Mouse (Mus musculus) testis, adult 2 months (tissue): Measurements from ENCODE around the gene Zfp628. TPM values are rescaled to one million over a fixed set of nuclear protein-coding genes. Genes with fewer than 3 reads are reported as not detected.
A peak's percentile ranks its signal among the peaks of the same experiment; 100 is the strongest.

Experiments
- H3K27ac ChIP-seq: fragments of 200-500 bp; 2 replicates; pipeline ENCODE4 v1.5.1; 2012; ENCODE audit warnings: low read depth, low read length; ENCODE audit not compliant: control insufficient read depth, insufficient read depth
- H3K27me3 ChIP-seq: fragments of 200-500 bp; 2 replicates; pipeline ENCODE4 v1.6.1; 2012; ENCODE audit warnings: mild to moderate bottlenecking, low read length, moderate library complexity; ENCODE audit not compliant: control insufficient read depth, insufficient read depth
- H3K36me3 ChIP-seq: fragments of 200-500 bp; 2 replicates; pipeline ENCODE4 v1.6.1; 2012; ENCODE audit warnings: mild to moderate bottlenecking, low read length; ENCODE audit not compliant: control insufficient read depth, insufficient read depth
- H3K4me1 ChIP-seq: fragments of 200-500 bp; 2 replicates; pipeline ENCODE4 v1.6.1; 2012; ENCODE audit warnings: low read length; ENCODE audit not compliant: control insufficient read depth, insufficient read depth
- H3K4me3 ChIP-seq: fragments of 200-500 bp; 2 replicates; pipeline ENCODE4 v1.5.1; 2012; ENCODE audit warnings: low read depth, mild to moderate bottlenecking, low read length, moderate library complexity, mixed read lengths; ENCODE audit not compliant: control insufficient read depth
- CTCF ChIP-seq: fragments of 200-500 bp; IDR thresholded peaks from 2 replicates; pipeline ENCODE4 v1.5.1; 2012; ENCODE audit warnings: low read depth, mild to moderate bottlenecking, inconsistent platforms, low read length, moderate library complexity; ENCODE audit not compliant: control insufficient read depth, insufficient read depth, insufficient replicate concordance
- POLR2A ChIP-seq: fragments of 200-500 bp; IDR thresholded peaks from 2 replicates; pipeline ENCODE4 v1.6.1; 2012; ENCODE audit warnings: low read depth, mild to moderate bottlenecking, inconsistent platforms, low read length, moderate library complexity; ENCODE audit not compliant: control insufficient read depth
- polyA plus RNA-seq: library from polyadenylated mRNA; depleted of rRNA; stranded (reverse); fragments of >200 nt; gene quantifications from 2 replicates; pipeline ENCODE4 v1.2.3, GENCODE M21; 2012

Gene Zfp628
- polyA plus RNA-seq, 1 experiment, result 8.8 TPM

GRCm38 (mm10) chr7:4934160-4934914 is 19.3 kb downstream of the Zfp628 start:
- TF ChIP-seq CTCF (no peak), POLR2A (no peak)
- Histone ChIP-seq H3K27me3 (no peaks in the 10 kb centered on the region), H3K4me1 (no peaks in the 10 kb centered on the region), H3K27ac (no peak overlapping the region), H3K36me3 (no peaks in the 10 kb centered on the region), H3K4me3 (no peak overlapping the region)

- no peaks in the 10 kb centered on the region for H3K36me3 ChIP-seq
- no peak overlapping the region for H3K4me3 ChIP-seq
- H3K27me3 ChIP-seq, result no peaks in the 10 kb centered on the region
- H3K27ac ChIP-seq, result no peak overlapping the region
- TF ChIP-seq POLR2A, result no peak
- no peaks in the 10 kb centered on the region for H3K4me1 ChIP-seq
These were observed 21.8 kb downstream of the Zfp628 start for GRCm38 (mm10) chr7:4936832-4937231.

DNA sequence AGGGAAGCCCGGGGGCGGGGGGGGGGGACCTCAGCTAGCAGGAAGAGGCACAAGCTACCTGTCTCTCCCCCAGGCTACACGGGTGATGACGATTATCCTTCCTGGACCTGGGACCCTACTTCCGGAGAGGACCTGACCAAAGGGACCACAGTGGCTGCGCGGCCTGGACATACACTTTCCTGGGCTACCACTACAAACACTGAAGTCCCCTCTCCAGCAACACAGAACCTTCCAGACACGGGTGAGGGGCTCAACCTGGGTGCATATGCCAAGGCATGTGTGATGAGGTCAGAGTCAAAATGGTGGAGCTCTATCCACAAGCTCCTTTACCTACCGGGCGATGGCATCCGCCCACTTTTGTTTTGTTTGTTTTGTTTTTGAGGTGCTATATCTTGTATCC is 22.4 kb downstream of the Zfp628 start:
- Histone ChIP-seq H3K27ac (no peak overlapping the region), H3K36me3 (no peaks in the 10 kb centered on the region), H3K4me3 (no peak overlapping the region), H3K27me3 (no peaks in the 10 kb centered on the region), H3K4me1 (no peaks in the 10 kb centered on the region)
- TF ChIP-seq CTCF (no peak), POLR2A (no peak)

- TF ChIP-seq POLR2A (no peak), CTCF (peak; percentile 80; the same call in 1 of the 2 replicates)
- no peaks in the 10 kb centered on the region for H3K36me3 ChIP-seq
- no peak overlapping the region for H3K27ac ChIP-seq
- no peaks in the 10 kb centered on the region for H3K27me3 ChIP-seq
- H3K4me3 ChIP-seq, result no peak overlapping the region
- peaks cover 3% of the 10 kb centered on the region for H3K4me1 ChIP-seq
These were observed 23.4 kb downstream of the Zfp628 start for GRCm38 (mm10) chr7:4938456-4938855.

DNA sequence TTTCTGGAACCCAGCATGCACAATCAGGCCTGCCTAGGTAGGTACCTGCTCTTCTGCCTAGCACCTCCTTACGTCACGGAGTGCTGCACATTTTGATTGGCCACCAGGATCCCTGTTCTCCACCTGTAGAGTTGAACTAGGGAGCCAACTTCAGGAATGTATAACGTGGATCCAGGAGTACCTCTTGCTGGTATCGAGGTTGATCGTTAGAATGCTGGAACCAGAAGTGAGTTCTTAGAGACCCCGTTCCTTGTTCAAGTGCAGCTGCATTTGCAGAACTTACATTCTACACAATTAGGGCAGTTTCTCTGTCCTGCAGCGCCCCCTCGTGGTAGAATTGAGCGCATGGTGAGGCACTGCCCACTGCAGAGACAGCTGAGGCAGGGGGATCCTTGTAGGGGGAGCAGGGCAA is 25.1 kb downstream of the Zfp628 start:
- no peak overlapping the region for H3K27ac ChIP-seq
- H3K36me3 ChIP-seq, result no peaks in the 10 kb centered on the region
- peaks cover 4% of the 10 kb centered on the region for H3K4me1 ChIP-seq
- no peak for TF ChIP-seq POLR2A
- peak; percentile 73; the same call in 1 of the 2 replicates for TF ChIP-seq CTCF
- H3K4me3 ChIP-seq, result no peak overlapping the region
- no peaks in the 10 kb centered on the region for H3K27me3 ChIP-seq

DNA sequence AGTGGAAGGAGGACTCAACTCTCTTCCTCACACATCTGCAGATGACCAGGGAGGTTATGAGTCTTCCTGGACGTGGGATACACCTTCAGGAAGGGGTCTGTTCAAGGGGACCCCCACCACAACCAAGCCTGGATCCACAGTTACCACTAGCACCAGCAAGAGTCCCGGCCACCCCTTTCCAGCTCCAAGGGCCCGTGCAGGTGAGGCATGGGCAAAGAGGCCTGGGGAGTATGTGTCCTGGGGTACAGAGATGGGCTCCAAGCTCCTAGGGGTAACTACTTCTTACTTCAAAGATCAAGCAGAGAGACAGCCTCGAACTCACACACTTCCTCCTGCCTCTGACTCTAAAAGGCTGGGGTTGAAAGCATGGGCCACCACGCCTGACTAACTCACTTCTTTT is 27.7 kb downstream of the Zfp628 start:
- Histone ChIP-seq H3K4me1 (peaks cover 4% of the 10 kb centered on the region), H3K36me3 (no peaks in the 10 kb centered on the region), H3K27ac (no peak overlapping the region), H3K27me3 (no peaks in the 10 kb centered on the region), H3K4me3 (no peak overlapping the region)
- no peak for TF ChIP-seq POLR2A
- TF ChIP-seq CTCF, result no peak

GRCm38 (mm10) chr7:4943223-4943815 is 28.3 kb downstream of the Zfp628 start:
- no peak overlapping the region for H3K27ac ChIP-seq
- H3K4me1 ChIP-seq, result peaks cover 4% of the 10 kb centered on the region
- no peaks in the 10 kb centered on the region for H3K36me3 ChIP-seq
- H3K27me3 ChIP-seq, result no peaks in the 10 kb centered on the region
- peak overlapping the region; percentile 18; the same call in 1 of the 2 replicates for H3K4me3 ChIP-seq
- TF ChIP-seq POLR2A (no peak), CTCF (peak; percentile 92; the same call in 1 of the 2 replicates)

DNA sequence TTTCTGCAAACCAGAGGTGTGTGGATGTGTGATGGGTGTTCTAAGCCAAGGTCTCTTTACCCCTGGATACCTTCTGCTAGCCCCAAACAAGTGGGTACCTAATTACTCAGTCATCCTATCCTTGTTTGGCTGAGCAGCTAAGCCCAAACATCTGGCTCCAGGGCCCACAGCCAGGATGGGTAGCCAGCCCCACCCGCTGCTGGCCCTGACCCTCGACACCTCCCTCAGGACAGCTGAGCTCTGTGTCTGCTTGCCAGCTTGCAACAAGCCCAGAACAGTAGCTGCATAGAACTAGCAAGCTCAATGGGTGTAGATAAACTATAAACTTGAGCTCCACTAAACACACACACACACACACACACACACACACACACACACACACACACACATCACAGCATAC is 32.8 kb downstream of the Zfp628 start:
- TF ChIP-seq POLR2A (no peak), CTCF (no peak)
- H3K27ac ChIP-seq, result no peak overlapping the region
- H3K4me3 ChIP-seq, result no peak overlapping the region
- H3K27me3 ChIP-seq, result no peaks in the 10 kb centered on the region
- H3K4me1 ChIP-seq, result peaks cover 4% of the 10 kb centered on the region
- H3K36me3 ChIP-seq, result no peaks in the 10 kb centered on the region
